Mouse (Mus musculus): ENCODE results near the gene Gm49383.
"Not testable (repeated sequence)": the region's sequence is repeated elsewhere in the genome, so short reads cannot be mapped to it uniquely, and the experiment has no call there.

The Gm49383 gene

DNA sequence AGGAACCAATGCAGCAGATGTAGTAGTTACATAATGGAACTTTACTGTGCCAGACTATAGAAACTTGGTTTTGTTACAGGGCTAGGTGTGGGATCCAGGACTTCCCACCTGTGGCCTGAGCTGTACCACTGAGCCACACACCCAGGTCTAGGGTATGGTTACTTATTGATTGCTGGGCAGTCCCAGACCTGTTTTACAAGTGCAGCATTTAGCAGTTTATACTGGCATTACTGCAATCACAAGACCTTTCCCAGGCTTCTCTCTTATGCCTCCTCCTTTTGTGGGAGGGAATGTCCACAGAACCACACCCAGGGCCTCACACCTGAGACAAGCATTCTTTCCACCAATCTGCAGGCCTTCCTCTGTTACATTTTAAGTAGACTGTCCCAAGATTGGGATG is 2.1 kb upstream of the Gm49383 start:
- DNase-seq (ENCODE audit: low spot score in 2 of 2) = no peak

DNA sequence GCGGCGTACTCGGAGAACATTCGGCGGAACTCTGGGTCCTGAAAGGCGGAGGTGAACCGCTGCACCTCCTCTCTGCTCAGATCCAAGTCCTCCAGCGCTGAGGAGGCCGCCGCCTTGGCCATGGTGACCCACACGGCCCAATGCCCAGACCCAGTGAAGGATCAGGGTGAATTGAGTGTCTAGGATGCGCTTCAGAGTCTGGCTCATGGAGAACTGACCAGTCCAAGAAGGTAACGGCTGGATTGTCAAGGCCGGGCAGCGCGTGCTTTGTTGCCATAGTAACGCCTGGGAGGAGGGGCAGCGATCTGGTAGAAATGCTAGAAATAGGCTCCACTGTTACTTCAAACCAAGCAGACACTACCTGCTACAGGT is 1.2 kb upstream of the Gm49383 start, which contains the start of gene Dnaaf2:
Gene Dnaaf2 (minus strand): TSS at position 266 of the 372 bp plus-strand sequence.
- peak in 1 of 2 experiments; percentile 69 for DNase-seq (ENCODE audit: low spot score in 2 of 2)

DNA sequence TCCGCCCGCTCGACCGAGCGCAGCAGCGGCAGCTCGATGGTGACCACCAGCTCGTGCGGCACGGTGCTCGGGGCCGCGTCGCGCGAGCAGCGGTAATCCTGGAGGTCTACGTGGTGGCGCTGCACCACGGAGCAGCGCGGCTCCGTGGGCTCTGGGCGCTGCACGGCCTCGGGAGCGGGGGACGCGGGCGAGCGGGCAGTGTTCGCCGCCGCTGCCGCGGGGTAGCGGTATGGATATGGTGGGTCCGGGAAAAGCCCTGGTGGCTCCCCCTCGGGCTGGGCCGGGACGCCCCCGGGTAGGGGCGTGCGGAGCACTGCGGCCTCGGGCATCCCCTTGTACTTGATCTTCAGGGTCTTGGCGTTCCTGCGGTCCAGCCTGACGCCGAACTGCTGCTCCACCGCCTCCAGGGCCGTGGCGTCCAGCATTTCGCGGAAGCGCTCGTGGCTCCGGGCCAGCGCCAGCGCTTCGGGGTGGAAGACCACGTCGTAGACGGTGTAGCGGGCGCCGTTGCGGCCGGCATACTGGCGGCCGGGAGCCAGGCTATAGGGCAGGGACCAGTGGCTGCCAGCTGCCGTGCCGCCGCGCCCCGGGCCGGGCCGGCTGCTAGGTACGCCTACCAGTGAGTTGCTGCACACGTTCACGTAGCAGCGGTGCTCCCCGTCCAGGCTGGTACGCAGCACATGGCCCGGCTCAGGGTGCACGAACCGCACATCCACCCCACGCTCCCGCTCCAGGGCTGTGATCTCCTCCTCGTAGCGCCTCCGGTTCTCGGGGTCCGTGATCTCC is 667 bp upstream of the Gm49383 start:
- no peak for DNase-seq (ENCODE audit: low spot score in 2 of 2)

DNA sequence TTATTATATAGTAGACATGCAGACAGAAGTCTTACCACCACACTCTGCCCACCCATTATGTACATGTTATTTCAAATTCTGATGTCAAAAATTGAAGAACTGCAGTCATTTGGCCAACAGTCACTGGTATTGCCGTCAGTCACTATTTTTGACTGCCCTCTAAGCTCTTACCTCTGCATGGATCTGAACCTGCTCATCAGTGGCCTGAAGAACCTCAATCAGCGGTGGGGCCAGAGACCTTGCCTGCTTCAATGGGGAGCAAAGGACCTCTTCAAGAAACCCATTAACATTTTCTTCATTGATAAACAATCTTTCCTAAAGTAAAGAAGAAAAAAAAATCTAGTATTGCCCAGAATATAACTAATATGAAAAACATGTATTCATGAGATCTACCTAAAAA is 4.3 kb downstream of the Gm49383 start:
- DNase-seq (ENCODE audit: low spot score in 2 of 2) = no peak

DNA sequence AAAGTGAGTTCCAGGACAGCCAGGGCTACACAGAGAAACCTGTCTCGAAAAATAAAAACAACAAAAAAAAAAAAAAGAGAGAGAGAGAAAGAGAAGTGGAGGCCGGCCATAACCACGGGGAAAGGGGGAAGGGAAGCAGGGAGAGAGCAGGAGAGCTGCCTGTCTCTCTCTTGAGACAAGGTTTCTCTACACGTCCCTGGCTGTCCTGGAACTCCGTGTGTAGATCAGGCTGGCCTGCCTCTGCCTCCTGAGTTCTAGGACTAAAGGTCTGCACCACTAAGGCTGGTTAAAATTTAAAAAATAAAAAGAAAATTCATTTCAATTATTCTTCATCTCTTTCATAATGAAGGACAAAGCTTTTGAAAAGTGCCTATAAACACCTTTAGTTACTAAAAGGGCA is 5.5 kb downstream of the Gm49383 start:
- no peak for DNase-seq (ENCODE audit: low spot score in 2 of 2)

DNA sequence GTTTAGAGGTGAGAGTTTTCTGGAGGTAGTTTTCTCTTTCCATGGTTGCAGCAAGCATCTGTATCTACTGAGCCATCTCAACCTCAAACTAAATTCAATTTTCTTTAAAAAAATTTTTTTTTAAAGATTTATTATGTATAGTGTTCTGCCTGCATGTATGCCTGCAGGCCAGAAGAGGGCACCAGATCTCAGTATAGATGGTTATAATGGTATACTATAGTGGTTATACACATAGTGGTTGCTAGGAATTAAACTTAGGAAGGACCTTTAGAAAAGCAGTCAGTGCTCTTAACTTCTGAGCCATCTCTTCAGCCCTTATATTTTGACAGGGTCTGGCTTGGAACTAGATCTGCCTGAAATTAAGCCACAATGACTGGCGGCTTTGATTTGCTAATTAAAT is 6.4 kb downstream of the Gm49383 start:
- DNase-seq (ENCODE audit: low spot score in 2 of 2) = no peak

DNA sequence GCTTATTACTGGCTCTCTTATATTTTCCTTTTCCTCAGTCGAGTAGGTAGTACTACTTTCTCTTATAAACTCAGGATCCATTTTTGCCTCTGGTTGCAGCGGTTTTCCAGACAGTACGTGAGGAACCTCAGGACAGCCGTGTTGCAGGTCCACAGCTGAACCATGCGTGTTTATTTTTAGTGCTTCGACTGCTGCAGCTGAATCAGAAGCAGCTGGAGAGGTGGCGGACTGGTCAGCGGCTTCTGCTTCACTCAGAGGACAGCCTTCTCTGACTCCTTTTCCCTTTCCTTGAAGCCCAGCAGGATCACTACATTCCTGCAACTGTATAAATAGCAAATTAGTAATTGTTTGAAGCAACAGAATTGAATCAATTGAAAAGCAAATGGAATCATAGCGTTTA is 6.8 kb downstream of the Gm49383 start:
- no peak for DNase-seq (ENCODE audit: low spot score in 2 of 2)

DNA sequence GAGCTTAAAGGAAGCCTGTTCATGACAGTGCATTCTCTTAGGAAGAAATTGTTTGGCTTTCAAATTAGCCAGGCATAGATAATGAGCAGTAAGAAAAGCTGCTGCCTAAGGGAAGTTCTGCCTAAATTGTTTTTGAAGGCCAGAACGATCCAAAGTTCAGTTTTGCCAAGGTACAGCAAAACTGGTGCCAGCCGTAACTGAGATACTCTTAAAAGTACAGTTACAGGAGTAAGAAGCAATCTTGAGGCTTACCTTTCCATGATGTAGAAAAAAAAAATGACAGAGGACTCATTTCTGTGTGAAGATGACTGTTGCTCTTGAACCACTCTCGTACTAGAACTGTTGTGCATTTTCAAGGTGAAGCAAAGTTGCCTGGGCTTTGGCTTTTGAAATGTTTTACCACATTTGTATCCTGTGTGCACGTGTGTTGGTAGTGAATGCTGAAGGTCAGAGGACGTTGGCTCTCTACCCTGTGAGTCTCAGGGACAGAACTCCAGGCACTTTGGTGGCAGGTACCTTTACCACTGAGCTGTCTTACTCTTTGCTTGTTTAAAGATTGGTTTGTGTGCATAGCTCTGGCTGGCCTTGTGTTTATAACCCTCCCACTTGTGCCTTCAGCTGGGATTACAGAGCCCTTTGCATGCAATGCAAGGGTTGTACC is 10.0 kb downstream of the Gm49383 start:
- DNase-seq (ENCODE audit: low spot score in 2 of 2) = no peak

DNA sequence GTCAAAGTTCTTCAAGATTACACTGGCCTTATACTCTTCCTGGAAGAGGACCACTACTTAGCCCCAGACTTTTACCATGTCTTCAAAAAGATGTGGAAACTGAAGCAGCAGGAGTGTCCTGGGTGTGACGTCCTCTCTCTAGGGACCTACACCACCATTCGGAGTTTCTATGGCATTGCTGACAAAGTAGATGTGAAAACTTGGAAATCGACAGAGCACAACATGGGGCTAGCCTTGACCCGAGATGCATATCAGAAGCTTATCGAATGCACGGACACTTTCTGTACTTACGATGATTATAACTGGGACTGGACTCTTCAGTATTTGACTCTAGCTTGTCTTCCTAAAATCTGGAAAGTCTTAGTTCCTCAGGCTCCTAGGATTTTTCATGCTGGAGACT is 11.5 kb downstream of the Gm49383 start:
- DNase-seq (ENCODE audit: low spot score in 2 of 2) = no peak

DNA sequence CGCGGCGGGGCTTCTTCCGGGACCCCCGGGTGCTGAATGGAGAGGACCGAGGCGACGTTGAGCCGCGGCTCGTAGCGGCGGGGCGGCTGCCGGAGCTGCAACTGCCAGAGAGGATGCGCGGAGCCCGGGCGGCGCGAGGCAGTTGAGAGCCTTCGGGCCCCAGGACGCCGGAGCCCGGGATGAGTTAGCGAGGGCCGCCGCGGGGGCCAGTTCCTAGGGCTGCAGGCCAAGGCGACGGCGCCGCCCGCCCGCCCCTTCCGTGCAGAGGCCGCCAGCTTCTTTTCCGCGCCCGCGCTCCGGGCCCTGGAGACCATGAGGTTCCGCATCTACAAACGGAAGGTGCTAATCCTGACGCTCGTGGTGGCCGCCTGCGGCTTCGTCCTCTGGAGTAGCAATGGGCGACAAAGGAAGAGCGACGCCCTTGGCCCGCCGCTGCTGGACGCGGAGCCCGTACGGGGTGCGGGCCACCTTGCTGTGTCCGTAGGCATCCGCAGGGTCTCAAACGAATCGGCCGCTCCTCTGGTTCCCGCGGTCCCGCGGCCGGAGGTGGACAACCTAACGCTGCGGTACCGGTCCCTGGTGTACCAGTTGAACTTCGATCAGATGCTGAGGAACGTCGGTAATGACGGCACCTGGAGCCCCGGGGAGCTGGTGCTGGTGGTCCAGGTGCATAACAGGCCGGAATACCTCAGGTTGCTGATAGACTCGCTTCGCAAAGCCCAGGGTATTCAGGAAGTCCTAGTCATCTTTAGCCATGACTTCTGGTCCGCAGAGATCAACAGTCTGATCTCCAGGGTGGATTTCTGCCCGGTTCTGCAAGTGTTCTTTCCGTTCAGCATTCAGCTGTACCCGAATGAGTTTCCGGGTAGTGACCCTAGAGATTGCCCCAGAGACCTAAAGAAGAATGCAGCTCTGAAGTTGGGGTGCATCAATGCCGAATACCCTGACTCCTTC is 12.3 kb downstream of the Gm49383 start:
- DNase-seq (ENCODE audit: low spot score in 2 of 2) = peak in 1 of 2 experiments; percentile 46

DNA sequence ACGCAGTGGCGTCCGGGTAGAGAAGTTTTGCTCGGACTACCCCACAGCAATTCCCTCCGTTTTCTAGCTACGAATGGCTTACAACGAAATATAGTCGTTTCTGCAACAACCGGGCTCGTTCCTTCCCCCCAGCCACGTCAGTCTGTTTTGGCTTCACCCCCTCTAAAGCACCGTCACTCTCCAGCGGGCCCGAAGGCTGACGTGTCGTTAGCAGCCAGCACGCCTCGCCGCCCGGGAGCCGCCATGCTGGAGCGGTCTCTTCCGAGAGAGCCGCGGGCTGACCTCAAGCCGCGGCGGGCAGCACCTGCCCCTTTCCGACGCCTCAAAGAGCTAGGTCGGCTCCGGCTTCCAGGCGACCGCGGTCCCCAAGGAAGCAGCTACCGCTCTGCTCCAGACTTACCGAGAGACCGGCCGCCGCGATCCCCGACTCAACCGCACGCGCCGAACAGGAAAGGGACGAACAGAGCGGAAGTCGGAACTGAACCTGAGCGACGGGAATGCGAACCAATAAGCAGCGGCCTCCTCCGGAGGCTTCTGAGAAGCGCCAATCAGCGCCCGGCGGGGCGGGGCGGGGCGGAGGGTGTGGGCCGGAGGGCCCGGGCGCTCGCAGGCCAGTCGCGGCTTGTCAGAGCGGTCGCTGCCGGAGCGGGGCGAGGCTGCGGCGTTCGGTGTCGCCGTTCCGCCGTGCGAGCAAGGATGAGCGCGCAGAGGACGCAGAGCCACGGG is 13.2 kb downstream of the Gm49383 start, which contains the start of the genes Rpl36al and Mgat2:
Gene Rpl36al (minus strand): TSS at position 501 of the 726 bp plus-strand sequence.
Gene Mgat2 (plus strand): TSS at position 575 of the 726 bp plus-strand sequence.
- peak; percentile 92 to 98 for DNase-seq (ENCODE audit: low spot score in 2 of 2)

DNA sequence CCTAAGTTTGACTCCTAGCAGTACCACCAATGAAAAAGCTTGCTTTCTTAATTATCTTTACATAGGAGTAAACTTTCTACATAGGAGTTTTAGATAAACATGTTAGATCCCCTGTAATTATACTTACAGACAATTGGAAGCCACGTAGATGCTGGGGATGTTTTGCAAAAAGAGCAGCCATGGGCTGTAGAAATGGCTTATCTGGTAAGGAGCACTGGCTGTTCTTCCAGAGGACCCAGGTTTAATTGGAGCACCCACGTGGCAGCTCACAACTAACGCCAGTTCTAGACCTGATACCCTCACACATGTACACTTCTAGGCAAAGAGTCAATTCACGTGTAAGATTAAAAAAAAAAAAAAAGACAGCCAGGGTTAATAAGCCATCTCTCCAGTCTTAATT is 15.1 kb downstream of the Gm49383 start:
- DNase-seq (ENCODE audit: low spot score in 2 of 2) = no peak

DNA sequence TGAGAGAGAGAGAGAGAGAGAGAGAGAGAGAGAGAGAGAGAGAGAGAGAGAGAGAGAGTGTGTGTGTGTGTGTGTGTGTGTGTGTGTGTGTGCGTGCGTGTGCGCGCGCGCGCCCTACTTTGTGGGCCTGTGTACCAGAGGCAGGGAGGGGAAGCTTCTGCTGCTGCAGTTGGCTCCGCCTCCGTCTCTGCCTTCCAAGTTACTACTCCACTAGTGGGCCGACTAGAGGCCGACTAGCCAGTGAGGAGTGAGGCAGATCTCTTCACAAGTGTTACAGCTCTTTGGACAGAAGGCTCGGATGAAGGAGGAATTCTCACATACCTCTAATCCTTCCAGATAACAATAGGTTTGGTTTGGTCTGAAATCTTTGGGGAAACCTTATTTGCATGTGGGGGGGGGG is 17.5 kb downstream of the Gm49383 start:
- DNase-seq (ENCODE audit: low spot score in 2 of 2) = no peak

DNA sequence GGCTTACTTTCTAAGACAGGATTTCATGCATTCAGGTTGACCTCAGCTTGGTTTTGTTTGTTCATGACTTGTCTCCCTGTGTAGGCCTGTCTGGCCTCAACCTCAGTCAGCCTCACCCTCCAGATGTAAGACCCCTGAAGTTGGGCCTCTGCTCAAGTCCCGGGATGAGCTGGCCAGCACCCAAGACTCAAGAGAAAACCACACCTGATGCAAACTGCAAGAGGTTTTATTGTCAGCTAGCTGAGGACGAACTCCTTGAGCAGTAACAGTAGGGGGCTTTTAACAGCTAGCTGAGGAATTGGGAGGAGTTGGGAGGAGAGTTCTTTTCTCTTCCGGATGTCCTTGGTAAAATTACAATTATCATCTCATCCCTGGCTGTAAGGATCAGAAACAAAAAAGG is 19.4 kb downstream of the Gm49383 start:
- DNase-seq (ENCODE audit: low spot score in 2 of 2) = no peak

DNA sequence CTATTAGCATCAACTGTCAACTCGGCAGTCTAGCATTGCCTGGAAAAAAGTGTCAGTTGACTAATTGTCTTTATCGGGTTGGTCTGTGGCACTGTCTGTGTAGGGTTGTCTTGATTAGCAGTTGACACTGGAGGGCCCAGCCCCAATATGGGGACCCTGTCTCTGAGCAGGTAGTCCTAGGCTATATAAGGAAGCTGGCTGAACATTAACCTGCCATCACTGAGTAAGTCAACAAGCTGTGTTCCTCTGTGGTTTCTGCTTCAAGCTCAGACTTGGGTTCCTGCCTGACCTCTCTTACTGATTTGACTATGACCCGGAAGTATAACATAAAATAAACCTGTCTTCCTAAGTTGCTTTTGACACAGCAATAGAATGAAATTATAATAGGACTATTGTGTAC is 20.9 kb downstream of the Gm49383 start:
- DNase-seq (ENCODE audit: low spot score in 2 of 2) = no peak

DNA sequence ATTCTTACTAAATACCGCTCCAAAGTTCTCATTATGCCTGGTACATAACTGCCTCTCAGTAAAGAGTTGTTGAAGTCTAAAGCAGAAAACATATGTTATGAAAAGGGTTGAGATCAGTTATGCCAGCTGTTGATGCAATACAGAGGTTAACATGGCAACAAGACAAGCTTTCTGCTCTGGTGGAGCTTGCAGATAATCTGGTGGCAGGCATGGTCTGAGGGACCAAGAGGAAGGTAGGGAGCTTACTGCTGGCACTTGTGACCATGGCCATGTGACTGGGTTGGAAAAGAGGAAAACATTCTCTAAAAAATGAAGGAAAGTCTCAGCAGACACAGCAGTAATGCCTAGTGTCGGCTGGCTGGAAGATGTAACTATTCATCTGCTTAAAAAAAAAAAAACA is 25.6 kb downstream of the Gm49383 start:
- no peak for DNase-seq (ENCODE audit: low spot score in 2 of 2)

DNA sequence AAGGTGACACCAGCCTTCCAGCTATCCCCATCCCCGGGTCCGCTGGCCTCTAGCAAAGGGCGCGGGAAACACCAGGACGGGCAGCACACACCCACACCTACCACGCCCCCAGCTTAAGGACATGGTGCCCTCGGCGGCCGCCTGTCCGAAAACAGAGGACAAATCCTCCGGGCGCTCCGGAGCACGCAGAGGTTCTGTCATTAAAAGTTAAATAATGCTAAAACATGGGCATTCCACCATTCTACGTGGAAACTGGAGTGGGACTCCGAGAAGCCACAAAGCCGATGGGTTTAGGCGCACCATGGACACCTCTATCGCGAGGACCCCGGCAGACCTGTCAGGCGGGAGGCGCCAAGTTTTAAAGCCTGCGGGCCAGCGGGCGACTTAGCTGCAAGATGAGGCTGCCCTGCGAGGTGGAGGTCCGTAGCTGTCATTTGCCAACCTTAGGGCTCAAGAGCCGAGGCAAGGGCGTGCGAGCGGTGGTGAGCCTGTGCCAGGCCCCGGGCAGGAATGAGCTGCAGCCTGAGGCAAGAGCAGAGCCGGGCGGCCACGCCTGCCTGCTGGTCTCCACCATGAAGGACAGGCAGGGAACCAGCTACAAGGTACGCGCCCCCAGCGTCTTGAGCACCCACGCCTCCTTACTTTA is 28.3 kb downstream of the Gm49383 start, which contains the start of gene Lrr1:
Gene Lrr1 (plus strand): TSS at position 354 of the 646 bp plus-strand sequence.
- peak; percentile 58 to 91 for DNase-seq (ENCODE audit: low spot score in 2 of 2)

DNA sequence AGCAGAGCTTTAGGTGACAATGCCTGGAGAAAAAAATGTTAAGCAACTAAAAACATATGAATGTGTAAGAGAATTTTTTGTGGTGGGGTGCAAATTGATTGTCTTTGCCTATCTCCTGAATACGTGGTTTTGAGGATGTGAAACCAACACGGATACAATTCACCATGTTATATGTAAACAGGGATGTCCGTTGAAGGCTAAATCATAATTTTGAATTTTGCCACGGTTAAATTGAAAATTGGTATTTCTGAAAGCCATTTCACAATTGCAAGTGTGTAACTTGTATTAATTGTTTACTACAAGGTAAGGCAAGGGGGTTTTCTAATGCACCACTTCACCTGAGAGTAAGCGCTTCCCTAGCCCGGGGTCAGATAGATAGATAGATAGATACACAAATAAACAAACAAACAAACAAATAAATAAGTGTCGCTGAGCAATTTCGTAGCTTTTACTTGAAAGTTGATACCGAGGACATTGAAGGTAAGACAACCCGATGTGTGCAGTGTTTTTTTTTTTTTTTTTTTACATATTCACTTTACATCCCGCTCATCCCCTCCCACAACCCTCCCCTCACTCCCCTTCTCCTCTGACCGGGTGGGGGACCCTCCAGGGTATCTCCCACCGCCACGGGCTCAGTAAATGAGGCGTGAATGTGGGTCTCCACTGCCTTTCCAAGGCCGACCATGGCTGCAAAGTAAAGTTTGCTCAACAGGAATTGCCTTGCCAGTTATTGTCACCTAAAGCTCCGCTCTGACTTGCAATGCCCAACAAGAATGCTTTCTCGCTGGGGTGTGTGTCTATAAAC is 29.0 kb downstream of the Gm49383 start:
- no peak for DNase-seq (ENCODE audit: low spot score in 2 of 2)

DNA sequence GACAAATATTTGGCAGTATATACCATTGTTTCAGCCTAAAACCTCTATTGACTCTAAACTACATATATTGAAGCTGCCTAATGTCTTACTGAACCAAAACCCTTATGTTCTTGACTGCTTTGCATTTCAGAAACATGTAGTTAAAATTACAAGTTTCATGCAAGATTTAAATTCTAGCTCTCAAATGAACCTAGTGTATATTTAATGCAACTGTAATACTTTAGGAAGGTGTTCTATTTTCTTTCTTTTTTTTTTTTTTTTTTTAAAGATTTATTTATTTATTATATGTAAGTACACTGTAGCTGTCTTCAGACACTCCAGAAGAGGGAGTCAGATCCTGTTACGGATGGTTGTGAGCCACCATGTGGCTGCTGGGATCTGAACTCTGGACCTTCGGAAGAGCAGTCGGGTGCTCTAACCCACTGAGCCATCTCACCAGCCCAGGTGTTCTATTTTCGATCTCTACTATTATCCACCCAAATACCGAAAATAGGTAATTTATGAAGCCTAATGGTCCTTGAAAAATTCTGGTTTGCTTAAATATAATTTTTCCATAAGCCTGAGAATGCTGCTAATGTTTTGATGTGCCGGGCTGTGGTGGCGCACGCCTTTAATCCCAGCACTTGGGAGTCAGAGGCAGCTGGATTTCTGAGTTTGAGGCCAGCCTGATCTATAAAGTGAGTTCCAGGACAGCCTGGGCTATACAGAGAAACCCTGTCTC is 29.9 kb downstream of the Gm49383 start:
- DNase-seq (ENCODE audit: low spot score in 2 of 2) = not testable (repeated sequence)
